In the genomic region with DNA sequence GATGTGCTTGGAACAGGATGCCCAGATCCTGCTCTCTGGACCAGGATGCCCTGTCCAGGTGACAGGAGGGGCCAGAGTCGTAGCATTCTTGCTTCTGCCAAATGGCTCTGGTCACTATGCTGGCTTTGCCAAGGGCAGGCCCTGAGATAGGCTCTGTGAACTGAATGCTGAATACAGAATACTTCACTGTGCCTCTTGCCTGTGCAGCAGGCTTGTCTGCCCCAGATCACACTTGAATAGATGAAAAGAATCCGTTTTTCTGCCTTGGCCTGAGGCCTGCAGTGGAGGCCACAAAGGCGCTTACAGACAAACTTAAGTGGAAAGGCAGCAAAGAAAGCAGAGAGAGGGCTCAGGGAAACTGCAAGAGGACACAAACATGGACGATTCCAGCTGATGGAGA, we compare ENCODE assay signal across 8 mouse cellular contexts.
DNase-seq lines count a peak whose midpoint lies in the region; ATAC-seq and TF ChIP-seq lines count a peak whose summit lies in the region.

No protein-coding gene starts in this region.

- no peak for TF ChIP-seq CTCF in cortical plate, adult 2 months (IDR thresholded peaks at IDR 0.05; ENCODE audit: extremely low read depth, insufficient read depth, low read length)

- H3K27ac ChIP-seq in heart, embryonic 13.5 days (replicated peaks), result no peak overlapping the region
- H3K27ac ChIP-seq in cortical plate, adult 2 months (ENCODE audit: insufficient read depth, low read length), result peak overlapping the region; percentile 86; the same call in 1 of the 2 replicates
- H3K27ac ChIP-seq in hindbrain, embryonic 15.5 days (replicated peaks), result peak overlapping the region; percentile 67
- H3K27ac ChIP-seq in midbrain, embryonic 11.5 days (ENCODE audit: low read depth, low read length), result peak overlapping the region; percentile 32; the same call in 1 of the 2 replicates
- H3K27ac ChIP-seq in limb, embryonic 10.5 days, result no peak overlapping the region

- no peaks in the 10 kb centered on the region for H3K27me3 ChIP-seq in heart, embryonic 13.5 days (replicated peaks)
- H3K27me3 ChIP-seq in hindbrain, embryonic 15.5 days, result no peaks in the 10 kb centered on the region
- H3K27me3 ChIP-seq in midbrain, embryonic 11.5 days (ENCODE audit: control insufficient read depth, insufficient read depth, low read length), result no peaks in the 10 kb centered on the region
- H3K27me3 ChIP-seq in limb, embryonic 10.5 days (ENCODE audit: low read depth, poor library complexity, severe bottlenecking), result no peaks in the 10 kb centered on the region

- H3K4me2 ChIP-seq in heart, embryonic 13.5 days, result no peak overlapping the region
- H3K4me2 ChIP-seq in hindbrain, embryonic 15.5 days, result peak overlapping the region; percentile 31; the same call in 1 of the 2 replicates
- H3K4me2 ChIP-seq in midbrain, embryonic 11.5 days, result no peak overlapping the region

- no peak for DNase-seq in heart, postnatal 4 days
- no peak for DNase-seq in midbrain, embryonic 11.5 days (ENCODE audit: low spot score, missing footprints)
- no peak for DNase-seq in limb, embryonic 10.5 days (ENCODE audit: low spot score)
- no peak for DNase-seq in adrenal gland, postnatal 14 days

- peaks cover 5% of the 10 kb centered on the region; the same call in 1 of the 2 replicates for H3K9me3 ChIP-seq in heart, embryonic 13.5 days
- no peaks in the 10 kb centered on the region for H3K9me3 ChIP-seq in hindbrain, embryonic 15.5 days
- H3K9me3 ChIP-seq in midbrain, embryonic 11.5 days (ENCODE audit: control insufficient read depth, low read length), result no peaks in the 10 kb centered on the region
- H3K9me3 ChIP-seq in limb, embryonic 10.5 days (replicated peaks), result no peaks in the 10 kb centered on the region

- TF ChIP-seq POLR2A in cortical plate, adult 2 months (IDR thresholded peaks at IDR 0.05; ENCODE audit: extremely low read depth, insufficient read depth, low read length), result no peak

- WGBS in heart, embryonic 13.5 days, result 47% methylated on average over 4 of the region's 4 CpGs
- WGBS in hindbrain, embryonic 15.5 days, result 39% methylated on average over 4 of the region's 4 CpGs
- 49% methylated on average over 4 of the region's 4 CpGs for WGBS in midbrain, embryonic 11.5 days
- 70% methylated on average over 4 of the region's 4 CpGs for WGBS in limb, embryonic 10.5 days

- no peaks in the 10 kb centered on the region for H3K36me3 ChIP-seq in heart, embryonic 13.5 days
- H3K36me3 ChIP-seq in hindbrain, embryonic 15.5 days, result no peaks in the 10 kb centered on the region
- no peaks in the 10 kb centered on the region for H3K36me3 ChIP-seq in midbrain, embryonic 11.5 days (ENCODE audit: control insufficient read depth, insufficient read depth, low read length)
- H3K36me3 ChIP-seq in limb, embryonic 10.5 days, result no peaks in the 10 kb centered on the region

- H3K4me3 ChIP-seq in heart, embryonic 13.5 days, result no peak overlapping the region
- peak overlapping the region; percentile 24; the same call in 1 of the 2 replicates for H3K4me3 ChIP-seq in cortical plate, adult 2 months (ENCODE audit: insufficient read depth, low read length)
- H3K4me3 ChIP-seq in hindbrain, embryonic 15.5 days, result no peak overlapping the region
- no peak overlapping the region for H3K4me3 ChIP-seq in midbrain, embryonic 11.5 days (ENCODE audit: low read depth, low read length)
- H3K4me3 ChIP-seq in limb, embryonic 10.5 days, result no peak overlapping the region

- peak overlapping the region; percentile 14; the same call in 1 of the 2 replicates for H3K9ac ChIP-seq in heart, embryonic 13.5 days
- no peak overlapping the region for H3K9ac ChIP-seq in hindbrain, embryonic 15.5 days
- H3K9ac ChIP-seq in midbrain, embryonic 11.5 days (ENCODE audit: low read length), result no peak overlapping the region

- no peak for ATAC-seq in heart, embryonic 13.5 days (ENCODE audit: extremely low read depth, insufficient number of reproducible peaks, low FRiP score, low TSS enrichment)
- peak; percentile 73 for ATAC-seq in hindbrain, embryonic 15.5 days (ENCODE audit: low FRiP score, low read depth)
- no peak for ATAC-seq in midbrain, embryonic 11.5 days (ENCODE audit: low FRiP score)
- ATAC-seq in inflammation-experienced regulatory T-cells, adult 6 months, result no peak

- H3K4me1 ChIP-seq in heart, embryonic 13.5 days, result peaks cover 35% of the 10 kb centered on the region
- H3K4me1 ChIP-seq in cortical plate, adult 2 months (ENCODE audit: control insufficient read depth, insufficient read depth, low read length), result no peaks in the 10 kb centered on the region
- peaks cover 20% of the 10 kb centered on the region for H3K4me1 ChIP-seq in hindbrain, embryonic 15.5 days (replicated peaks)
- peaks cover 8% of the 10 kb centered on the region for H3K4me1 ChIP-seq in midbrain, embryonic 11.5 days (ENCODE audit: control insufficient read depth, insufficient read depth, low read length)
- H3K4me1 ChIP-seq in limb, embryonic 10.5 days, result peaks cover 9% of the 10 kb centered on the region

Comparison
In these comparisons a context has a peak if more than half of its experiments do, and no peak if none do; other contexts are left out.
1. H3K27ac ChIP-seq: peak in cortical plate, adult 2 months (single experiment), hindbrain, embryonic 15.5 days (single experiment) and midbrain, embryonic 11.5 days (single experiment); none in heart, embryonic 13.5 days (single experiment) and limb, embryonic 10.5 days (single experiment).